ENCODE assay signal across 15 mouse cellular contexts in the genomic region with DNA sequence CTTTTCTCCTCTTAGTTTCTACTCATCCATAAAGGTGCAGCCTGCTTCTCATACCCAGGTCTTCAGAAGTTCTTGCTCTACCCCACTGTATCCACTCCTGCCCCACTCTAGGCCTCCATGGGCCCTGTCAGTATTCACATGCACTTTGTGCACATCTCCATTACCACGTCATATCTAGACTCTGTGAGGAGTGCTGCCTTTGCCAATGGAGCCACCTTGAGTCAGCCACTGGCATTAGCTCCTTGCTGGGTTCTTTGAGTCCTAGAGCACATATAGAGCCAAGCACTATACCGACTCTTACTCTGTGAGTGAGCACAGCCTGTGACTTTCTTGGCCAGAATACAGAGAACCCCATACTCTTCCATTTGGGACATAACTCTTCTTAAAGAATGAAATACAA.
DNase-seq lines count a peak whose midpoint lies in the region; ATAC-seq and TF ChIP-seq lines count a peak whose summit lies in the region.
"Had no signal": no experiment of that assay in that cellular context is flagged by ENCODE, and none has a peak within 500 bp of the region (broad histone marks: within the 10 kb centered on the region; RNA-seq: fewer than 3 reads in every experiment).

No protein-coding gene starts in this region.

- no peaks in the 10 kb centered on the region for H3K4me1 ChIP-seq in kidney, adult 2 months (ENCODE audit: control insufficient read depth, insufficient read depth, low read length)
- no peaks in the 10 kb centered on the region for H3K4me1 ChIP-seq in stomach, postnatal 0 days (replicated peaks; ENCODE audit: control insufficient read depth, insufficient read depth)
- peaks cover 9% of the 10 kb centered on the region for H3K4me1 ChIP-seq in forebrain, embryonic 12.5 days
- H3K4me1 ChIP-seq: liver, embryonic 15.5 days had no signal

- H3K36me3 ChIP-seq in kidney, adult 2 months (ENCODE audit: control insufficient read depth, insufficient read depth, low read length): no peaks in the 10 kb centered on the region
- no peaks in the 10 kb centered on the region for H3K36me3 ChIP-seq in stomach, postnatal 0 days (ENCODE audit: control insufficient read depth, insufficient read depth, low read length)
- no peaks in the 10 kb centered on the region for H3K36me3 ChIP-seq in forebrain, embryonic 12.5 days (replicated peaks)
- H3K36me3 ChIP-seq: heart, embryonic 13.5 days; liver, embryonic 15.5 days had no signal

- no peak overlapping the region for H3K27ac ChIP-seq in kidney, adult 2 months (ENCODE audit: insufficient read depth, low read depth, low read length)
- no peak overlapping the region for H3K27ac ChIP-seq in stomach, postnatal 0 days (replicated peaks)
- H3K27ac ChIP-seq in forebrain, embryonic 12.5 days: no peak overlapping the region
- H3K27ac ChIP-seq: forebrain, embryonic 13.5 days; heart, embryonic 13.5 days; liver, embryonic 15.5 days had no signal

- H3K4me2 ChIP-seq in stomach, postnatal 0 days (replicated peaks; ENCODE audit: low read depth): no peak overlapping the region
- no peak overlapping the region for H3K4me2 ChIP-seq in forebrain, embryonic 12.5 days
- H3K4me2 ChIP-seq: forebrain, embryonic 13.5 days; heart, embryonic 13.5 days; liver, embryonic 15.5 days had no signal

- TF ChIP-seq POLR2A in kidney, adult 2 months (IDR thresholded peaks at IDR 0.05; ENCODE audit: low read depth, low read length): no peak

- DNase-seq in adrenal gland, postnatal 14 days: peak; percentile 5
- no peak for DNase-seq in adrenal gland, postnatal 4 days (ENCODE audit: low spot score in 2 of 2)
- peak; percentile 8 for DNase-seq in kidney, adult 2 months
- DNase-seq in kidney, adult 11 months: no peak
- DNase-seq in lung, postnatal 36 days: peak; percentile 7
- no peak for DNase-seq in lung, adult 18-20 months
- no peak for DNase-seq in stomach, postnatal 0 days (ENCODE audit: low spot score)
- DNase-seq: cerebellum, postnatal 10 days; kidney, postnatal 10 days; midbrain, embryonic 14.5 days; thymus, adult 18-20 months had no signal

- no peaks in the 10 kb centered on the region for H3K27me3 ChIP-seq in kidney, adult 2 months (replicated peaks; ENCODE audit: control insufficient read depth, insufficient read depth, low read length)
- H3K27me3 ChIP-seq in stomach, postnatal 0 days (ENCODE audit: control insufficient read depth, insufficient read depth, low read length): no peaks in the 10 kb centered on the region
- no peaks in the 10 kb centered on the region for H3K27me3 ChIP-seq in forebrain, embryonic 12.5 days
- H3K27me3 ChIP-seq: forebrain, embryonic 13.5 days; heart, embryonic 13.5 days; liver, embryonic 15.5 days had no signal

- WGBS in kidney, adult 2 months: 81% methylated on average over 2 of the region's 2 CpGs
- WGBS in stomach, postnatal 0 days: 72% methylated on average over 2 of the region's 2 CpGs
- WGBS in forebrain, embryonic 12.5 days: 89% methylated on average over 2 of the region's 2 CpGs

- no peak overlapping the region for H3K9ac ChIP-seq in stomach, postnatal 0 days (ENCODE audit: low read length)
- no peak overlapping the region for H3K9ac ChIP-seq in forebrain, embryonic 12.5 days
- H3K9ac ChIP-seq: forebrain, embryonic 13.5 days; heart, embryonic 13.5 days; liver, embryonic 15.5 days had no signal

- H3K4me3 ChIP-seq in kidney, adult 2 months (ENCODE audit: insufficient read depth, low read depth, low read length): no peak overlapping the region
- H3K4me3 ChIP-seq in stomach, postnatal 0 days (ENCODE audit: low read depth, low read length): no peak overlapping the region
- no peak overlapping the region for H3K4me3 ChIP-seq in forebrain, embryonic 12.5 days (replicated peaks)
- H3K4me3 ChIP-seq: forebrain, embryonic 13.5 days; heart, embryonic 13.5 days; liver, embryonic 15.5 days had no signal

- ATAC-seq in stomach, postnatal 0 days (ENCODE audit: low FRiP score, low TSS enrichment): no peak
- no peak for ATAC-seq in forebrain, embryonic 12.5 days (ENCODE audit: low FRiP score)
- ATAC-seq: forebrain, embryonic 13.5 days had no signal

- no peaks in the 10 kb centered on the region for H3K9me3 ChIP-seq in stomach, postnatal 0 days (ENCODE audit: control insufficient read depth, low read length)
- H3K9me3 ChIP-seq in forebrain, embryonic 12.5 days: no peaks in the 10 kb centered on the region
- H3K9me3 ChIP-seq: forebrain, embryonic 13.5 days; heart, embryonic 13.5 days; liver, embryonic 15.5 days had no signal

- no peak for TF ChIP-seq EP300 in stomach, postnatal 0 days (optimal IDR thresholded peaks at IDR 0.05)

- no peak; the same call in 1 of the 2 replicates for TF ChIP-seq CTCF in kidney, adult 2 months (conservative IDR thresholded peaks at IDR 0.05; ENCODE audit: insufficient read depth, insufficient read length, low read depth, low read length)
- peak; percentile 53 for TF ChIP-seq CTCF in stomach, postnatal 0 days (IDR thresholded peaks at IDR 0.05; ENCODE audit: low read depth)

Comparison
In these comparisons a context has a peak if more than half of its experiments do, and no peak if none do; other contexts are left out.
1. DNase-seq: peak in adrenal gland, postnatal 14 days (single experiment), kidney, adult 2 months (single experiment) and lung, postnatal 36 days (single experiment); none in adrenal gland, postnatal 4 days (0 of 2), kidney, adult 11 months (single experiment), lung, adult 18-20 months (0 of 2) and stomach, postnatal 0 days (single experiment).